Mouse (Mus musculus) lung, embryonic 15.5 days (tissue): ENCODE results near the gene Cbr2. TPM values are rescaled to one million over a fixed set of nuclear protein-coding genes. Genes with fewer than 3 reads are reported as not detected.

Experiments used
- ATAC-seq: fragments of 200-750 bp; cut with Nextera tagmentation; 2 replicates; pipeline ENCODE4 v1.8.0; 2017; ENCODE audit warnings: moderate number of reproducible peaks, borderline replicate concordance; ENCODE audit not compliant: low FRiP score, low TSS enrichment; ENCODE audit errors: extremely low read depth
- H3K27ac ChIP-seq: fragments of 300-500 bp; sonication (generic); 2 replicates; pipeline ENCODE4 v1.5.1; 2015; ENCODE audit warnings: moderate library complexity, mild to moderate bottlenecking, inconsistent platforms
- H3K27me3 ChIP-seq: fragments of 300-500 bp; sonication (generic); 2 replicates; pipeline ENCODE4 v1.6.1; 2015; ENCODE audit warnings: inconsistent platforms
- H3K36me3 ChIP-seq: fragments of 300-500 bp; sonication (generic); 2 replicates; pipeline ENCODE4 v1.6.1; 2015; ENCODE audit warnings: inconsistent platforms
- H3K4me1 ChIP-seq: fragments of 300-500 bp; sonication (generic); 2 replicates; pipeline ENCODE4 v1.6.1; 2015; ENCODE audit warnings: inconsistent platforms
- H3K4me2 ChIP-seq: fragments of 300-500 bp; sonication (generic); 2 replicates; pipeline ENCODE4 v1.6.1; 2015; ENCODE audit warnings: inconsistent platforms, mild to moderate bottlenecking, moderate library complexity
- H3K4me3 ChIP-seq: fragments of 300-500 bp; sonication (generic); 2 replicates; pipeline ENCODE4 v1.5.1; 2015; ENCODE audit warnings: mild to moderate bottlenecking, inconsistent platforms
- H3K9ac ChIP-seq: fragments of 300-500 bp; sonication (generic); 2 replicates; pipeline ENCODE4 v1.6.1; 2015; ENCODE audit warnings: inconsistent platforms
- H3K9me3 ChIP-seq: fragments of 300-500 bp; sonication (generic); 2 replicates; pipeline ENCODE4 v1.6.1; 2016; ENCODE audit warnings: inconsistent platforms
- WGBS: fragments of 180-500 bp; shearing (Covaris S2); methylation state at CpG from one replicate; pipeline ENCODE4 v1.1.7; 2015; 5-methylcytosine and 5-hydroxymethylcytosine counted together
- polyA plus RNA-seq: library from polyadenylated mRNA; unstranded; fragments of >200 nt; fragmentation: Nextera tagmentation; extraction: Ambion mirVana; gene quantifications from 2 replicates; pipeline ENCODE4 v1.2.1, GENCODE M21; 2015

Gene Cbr2
- polyA plus RNA-seq, 1 experiment from 2014 or later, result 102 TPM

GRCm38 (mm10) chr11:120706120-120706519 is 25.8 kb downstream of the Cbr2 start:
- Histone ChIP-seq H3K9ac (no peak overlapping the region), H3K4me2 (no peak overlapping the region), H3K27ac (peak overlapping the region; percentile 17), H3K27me3 (no peaks in the 10 kb centered on the region), H3K36me3 (peaks cover 11% of the 10 kb centered on the region), H3K4me1 (peaks cover 56% of the 10 kb centered on the region), H3K4me3 (no peak overlapping the region), H3K9me3 (no peaks in the 10 kb centered on the region)
- no peak for ATAC-seq
- 46% methylated on average over 5 of the region's 5 CpGs for WGBS

- peaks cover 55% of the 10 kb centered on the region for H3K4me1 ChIP-seq
- no peak overlapping the region for H3K9ac ChIP-seq
- no peak overlapping the region for H3K4me2 ChIP-seq
- no peak overlapping the region for H3K4me3 ChIP-seq
- no peaks in the 10 kb centered on the region for H3K9me3 ChIP-seq
- 35% methylated on average over 8 of the region's 8 CpGs for WGBS
- H3K27me3 ChIP-seq, result no peaks in the 10 kb centered on the region
- H3K27ac ChIP-seq, result peak overlapping the region; percentile 26
- peak; percentile 50 for ATAC-seq
- H3K36me3 ChIP-seq, result peaks cover 15% of the 10 kb centered on the region
Observed at GRCm38 (mm10) chr11:120704486-120705325, 27.2 kb downstream of the Cbr2 start.

- peaks cover 49% of the 10 kb centered on the region for H3K4me1 ChIP-seq
- H3K27me3 ChIP-seq, result no peaks in the 10 kb centered on the region
- H3K9ac ChIP-seq, result no peak overlapping the region
- H3K36me3 ChIP-seq, result peaks cover 22% of the 10 kb centered on the region
- H3K4me2 ChIP-seq, result no peak overlapping the region
- no peaks in the 10 kb centered on the region for H3K9me3 ChIP-seq
- WGBS, result 45% methylated on average over 15 of the region's 15 CpGs
- peak overlapping the region; percentile 26 for H3K27ac ChIP-seq
- no peak overlapping the region for H3K4me3 ChIP-seq
- no peak for ATAC-seq
Observed at GRCm38 (mm10) chr11:120703696-120704454, 28.0 kb downstream of the Cbr2 start.

- Histone ChIP-seq H3K27me3 (no peaks in the 10 kb centered on the region), H3K36me3 (peaks cover 18% of the 10 kb centered on the region), H3K9ac (no peak overlapping the region), H3K27ac (no peak overlapping the region; the same call in 1 of the 2 replicates), H3K4me2 (no peak overlapping the region), H3K4me3 (no peak overlapping the region), H3K4me1 (peaks cover 32% of the 10 kb centered on the region), H3K9me3 (no peaks in the 10 kb centered on the region)
- 52% methylated on average over 10 of the region's 10 CpGs for WGBS
- ATAC-seq, result no peak
Observed at GRCm38 (mm10) chr11:120697741-120698140, 34.2 kb downstream of the Cbr2 start.

- no peak overlapping the region for H3K4me3 ChIP-seq
- ATAC-seq, result no peak
- H3K27me3 ChIP-seq, result no peaks in the 10 kb centered on the region
- peaks cover 32% of the 10 kb centered on the region for H3K4me1 ChIP-seq
- H3K9me3 ChIP-seq, result no peaks in the 10 kb centered on the region
- H3K9ac ChIP-seq, result no peak overlapping the region
- 89% methylated on average over 6 of the region's 6 CpGs for WGBS
- no peak overlapping the region for H3K27ac ChIP-seq
- no peak overlapping the region for H3K4me2 ChIP-seq
- peaks cover 13% of the 10 kb centered on the region for H3K36me3 ChIP-seq
Observed at GRCm38 (mm10) chr11:120696568-120696967, 35.3 kb downstream of the Cbr2 start.

GRCm38 (mm10) chr11:120695641-120696040 is 36.3 kb downstream of the Cbr2 start:
- Histone ChIP-seq H3K4me1 (peaks cover 32% of the 10 kb centered on the region), H3K27me3 (no peaks in the 10 kb centered on the region), H3K4me3 (no peak overlapping the region), H3K36me3 (peaks cover 15% of the 10 kb centered on the region), H3K9me3 (no peaks in the 10 kb centered on the region), H3K4me2 (no peak overlapping the region), H3K9ac (no peak overlapping the region), H3K27ac (peak overlapping the region; percentile 49)
- 0 out of 2 replicates have a peak, but pooled peaks have one; percentile 39 for ATAC-seq
- 32% methylated on average over 12 of the region's 12 CpGs for WGBS

- no peak overlapping the region for H3K9ac ChIP-seq
- peaks cover 32% of the 10 kb centered on the region for H3K4me1 ChIP-seq
- peak; percentile 89 for ATAC-seq
- peak overlapping the region; percentile 49; the same call in 1 of the 2 replicates for H3K27ac ChIP-seq
- H3K9me3 ChIP-seq, result no peaks in the 10 kb centered on the region
- no peaks in the 10 kb centered on the region for H3K27me3 ChIP-seq
- WGBS, result 23% methylated on average over 4 of the region's 4 CpGs
- H3K4me3 ChIP-seq, result no peak overlapping the region
- H3K36me3 ChIP-seq, result peaks cover 20% of the 10 kb centered on the region
- H3K4me2 ChIP-seq, result no peak overlapping the region
Observed at GRCm38 (mm10) chr11:120695184-120695583, 36.7 kb downstream of the Cbr2 start.

- no peaks in the 10 kb centered on the region for H3K9me3 ChIP-seq
- 69% methylated on average over 3 of the region's 3 CpGs for WGBS
- no peak overlapping the region for H3K4me3 ChIP-seq
- H3K9ac ChIP-seq, result no peak overlapping the region
- H3K4me2 ChIP-seq, result no peak overlapping the region
- H3K36me3 ChIP-seq, result peaks cover 24% of the 10 kb centered on the region
- no peak overlapping the region for H3K27ac ChIP-seq
- H3K27me3 ChIP-seq, result no peaks in the 10 kb centered on the region
- no peak for ATAC-seq
- peaks cover 28% of the 10 kb centered on the region for H3K4me1 ChIP-seq
Observed at GRCm38 (mm10) chr11:120693461-120693860, 38.5 kb downstream of the Cbr2 start.

- H3K9me3 ChIP-seq, result no peaks in the 10 kb centered on the region
- no peak overlapping the region for H3K9ac ChIP-seq
- no peaks in the 10 kb centered on the region for H3K27me3 ChIP-seq
- H3K4me3 ChIP-seq, result no peak overlapping the region
- H3K4me2 ChIP-seq, result no peak overlapping the region
- peaks cover 25% of the 10 kb centered on the region for H3K36me3 ChIP-seq
- peaks cover 21% of the 10 kb centered on the region for H3K4me1 ChIP-seq
- ATAC-seq, result no peak
- H3K27ac ChIP-seq, result no peak overlapping the region
- 89% methylated on average over 4 of the region's 4 CpGs for WGBS
Observed at GRCm38 (mm10) chr11:120692471-120693011, 39.4 kb downstream of the Cbr2 start.

GRCm38 (mm10) chr11:120689365-120689764 is 42.5 kb downstream of the Cbr2 start:
- Histone ChIP-seq H3K4me3 (no peak overlapping the region), H3K4me1 (peaks cover 27% of the 10 kb centered on the region), H3K27me3 (no peaks in the 10 kb centered on the region), H3K27ac (no peak overlapping the region), H3K36me3 (peaks cover 29% of the 10 kb centered on the region), H3K9me3 (no peaks in the 10 kb centered on the region), H3K9ac (no peak overlapping the region), H3K4me2 (no peak overlapping the region)
- WGBS, result 71% methylated on average over 3 of the region's 3 CpGs
- ATAC-seq, result no peak

- no peak overlapping the region for H3K4me3 ChIP-seq
- H3K4me2 ChIP-seq, result peak overlapping the region; percentile 27
- H3K27ac ChIP-seq, result peak overlapping the region; percentile 96
- ATAC-seq, result peak; percentile 56; the same call in 1 of the 2 replicates
- H3K4me1 ChIP-seq, result peaks cover 27% of the 10 kb centered on the region
- 0 out of 2 replicates have a peak overlapping the region, but pooled peaks have one; percentile 6 for H3K9ac ChIP-seq
- no peaks in the 10 kb centered on the region for H3K27me3 ChIP-seq
- 43% methylated on average over 20 of the region's 20 CpGs for WGBS
- H3K36me3 ChIP-seq, result peaks cover 34% of the 10 kb centered on the region
- H3K9me3 ChIP-seq, result no peaks in the 10 kb centered on the region
Observed at GRCm38 (mm10) chr11:120686650-120687272, 45.2 kb downstream of the Cbr2 start.
